Comparison of ENCODE assay signal across 25 mouse cellular contexts in genomic region chr9:123636771-123637170, GRCm38 (mm10). TPM values are rescaled to one million over a fixed set of nuclear protein-coding genes. Genes with fewer than 3 reads are reported as not detected.
A peak's percentile ranks its signal among the peaks of the same experiment; 100 is the strongest.
DNase-seq lines count a peak whose midpoint lies in the region; ATAC-seq and TF ChIP-seq lines count a peak whose summit lies in the region.
"Had no signal": no experiment of that assay in that cellular context is flagged by ENCODE, and none has a peak within 500 bp of the region (broad histone marks: within the 10 kb centered on the region; RNA-seq: fewer than 3 reads in every experiment).

No protein-coding gene starts in this region.

- no peak for TF ChIP-seq POLR2A in CH12.LX (IDR thresholded peaks at IDR 0.05; ENCODE audit: low read depth, low read length)

- no peak overlapping the region for H3K4me3 ChIP-seq in CH12.LX (replicated peaks in 1 of 3; ENCODE audit: low read depth in 2 of 3, low read length in 2 of 3, poor library complexity in 1 of 3)

- no peak overlapping the region for H3K9ac ChIP-seq in CH12.LX (ENCODE audit: insufficient read depth, low read depth)

- ATAC-seq in Patski = peak; percentile 28
- ATAC-seq in frontal cortex, adult (ENCODE audit: low TSS enrichment) = no peak
- ATAC-seq: activated CD4-positive, CD25-positive, alpha-beta regulatory T cell, adult 4 months; CD4-positive, CD25-positive, alpha-beta regulatory T cell, adult 4 months had no signal

- TF ChIP-seq EP300 in CH12.LX (IDR thresholded peaks at IDR 0.05; ENCODE audit: low read length) = no peak

- H3K4me1 ChIP-seq in CH12.LX (ENCODE audit: control insufficient read depth in 1 of 2, insufficient read depth in 2 of 2) = peaks cover 4 to 24% of the 10 kb centered on the region in 2 experiments

- dilution Hi-C loops in CH12.LX (cut with MboI; ENCODE audit: extremely low pct_ligation_motif_present, extremely low pct_unique_long_range_greater_than_20kb, low sequenced_read_pairs) = no loop called here

- in situ Hi-C loops in CH12.LX (cut with MboI; ENCODE audit: low pct_ligation_motif_present, low pct_unique_long_range_greater_than_20kb, low sequenced_read_pairs) (no loop called here), Patski (cut with MboI; ENCODE audit: low pct_unique_long_range_greater_than_20kb) (no loop called here)

- H3K4me2 ChIP-seq in CH12.LX (ENCODE audit: insufficient read depth, low read depth, poor library complexity, severe bottlenecking) = no peak overlapping the region

- DNase-seq in adrenal gland, adult 2 months = peak; percentile 27
- DNase-seq in adrenal gland, postnatal 14 days = no peak
- DNase-seq in adrenal gland, postnatal 10 days = peak; percentile 5
- no peak for DNase-seq in adrenal gland, postnatal 25 days
- no peak for DNase-seq in CH12.LX (ENCODE audit: extremely low read depth)
- no peak for DNase-seq in Patski (ENCODE audit: low read depth, low spot score)
- no peak for DNase-seq in heart, adult 8-10 months (ENCODE audit: low spot score)
- DNase-seq: adrenal gland, adult 8-10 months; adrenal gland, postnatal 36 days; B cell, adult 2 months; cerebellum, adult 11 months; cerebellum, adult 11-12 months; cerebellum, adult 18-20 months; cerebellum, adult 2 months; cerebellum, adult 8-10 months; cerebellum, adult 9-10 months; cerebellum, adult 9-11 months; cerebellum, postnatal 10 days had no signal

- no peaks in the 10 kb centered on the region for H3K36me3 ChIP-seq in CH12.LX (replicated peaks in 1 of 2; ENCODE audit: control insufficient read depth in 1 of 2, insufficient read depth in 1 of 2, low read length in 1 of 2)
- H3K36me3 ChIP-seq: G1E had no signal

- CTCF ChIA-PET in Patski (lab: Charles Lee) = no interaction called here

- no peak overlapping the region for H3K27ac ChIP-seq in CH12.LX (ENCODE audit: insufficient read depth, low read depth)

- no peaks in the 10 kb centered on the region for H3K27me3 ChIP-seq in CH12.LX (replicated peaks)
- H3K27me3 ChIP-seq in Patski = peaks cover 10% of the 10 kb centered on the region

- POLR2A ChIA-PET in Patski (lab: Charles Lee) = no interaction called here

- no peaks in the 10 kb centered on the region for H3K79me2 ChIP-seq in CH12.LX (replicated peaks; ENCODE audit: control insufficient read depth, extremely low read depth, insufficient read depth, poor library complexity, severe bottlenecking)

- H3K9me3 ChIP-seq in CH12.LX (replicated peaks; ENCODE audit: low read length) = no peaks in the 10 kb centered on the region
- H3K9me3 ChIP-seq: G1E had no signal

- TF ChIP-seq RAD21 in CH12.LX (IDR thresholded peaks at IDR 0.05; ENCODE audit: low read depth, low read length) = no peak

- TF ChIP-seq CTCF in CH12.LX (conservative IDR thresholded peaks at IDR 0.05 in 1 of 2, IDR thresholded peaks at IDR 0.05 in 1 of 2; ENCODE audit: low read depth in 2 of 2, low read length in 2 of 2) (no peak), Patski (IDR thresholded peaks at IDR 0.05) (no peak)

TF ChIP-seq in CH12.LX, 34 proteins besides CTCF, POLR2A, EP300 and RAD21:
- no peak for TF ChIP-seq ETS1 (conservative IDR thresholded peaks at IDR 0.05; ENCODE audit: low read depth, low read length)
- TF ChIP-seq SMC3 (IDR thresholded peaks at IDR 0.05; ENCODE audit: low read depth, low read length) = no peak
- 0 out of 2 replicates have a peak, but pooled peaks have one; percentile 52 for TF ChIP-seq ELF1 (IDR thresholded peaks at IDR 0.05; ENCODE audit: low read depth, low read length)

RNA-seq across cellular contexts. Expression of gene Slc6a20b, which starts 4.4 kb away (rescaled TPM):
- total RNA-seq in adrenal gland, adult 2 months (2021) = under 1 TPM in 1 of 2 experiments, not detected in 1; 0.10 TPM
- not detected in 2 replicates for polyA plus RNA-seq in adrenal gland, adult 2 months (2012; rRNA removed)
- total RNA-seq in adrenal gland, postnatal 14 days (2021) = not detected in 2 replicates
- under 1 TPM; 0.06 to 0.39 TPM for total RNA-seq in adrenal gland, postnatal 10 days (2021)
- total RNA-seq in adrenal gland, postnatal 25 days (2021) = not detected in 2 replicates
- 0.42 and 0.55 TPM in 2 replicates for total RNA-seq in CH12.LX (2012; rRNA removed)
- not detected in 2 replicates for total RNA-seq in CH12.LX (2014; rRNA removed)
- not detected in 2 replicates for polyA plus RNA-seq in CH12.LX (2012; ENCODE audit: insufficient read length, low read depth)
- polyA plus RNA-seq in Patski (2021) = 0.37 TPM
- total RNA-seq in heart, adult 8-10 months (2022) = not detected
- total RNA-seq: adrenal gland, adult 8-10 months; adrenal gland, postnatal 36 days had no signal

RNA-seq across cellular contexts. Expression of gene Ccr9, which starts 41.5 kb away (rescaled TPM):
- total RNA-seq in adrenal gland, adult 2 months (2021) = not detected
- polyA plus RNA-seq in adrenal gland, adult 2 months (2012; rRNA removed) = 0.04 and 0.20 TPM in 2 replicates
- 0.85 and 1.1 TPM in 2 replicates for total RNA-seq in adrenal gland, postnatal 14 days (2021)
- under 1 TPM; 0.33 to 0.57 TPM for total RNA-seq in adrenal gland, postnatal 10 days (2021)
- total RNA-seq in adrenal gland, postnatal 25 days (2021) = not detected in 2 replicates
- total RNA-seq in CH12.LX (2012; rRNA removed) (0.04 TPM in 2 replicates), CH12.LX (2014; rRNA removed) (not detected in 2 replicates)
- polyA plus RNA-seq in CH12.LX (2012; ENCODE audit: insufficient read length, low read depth) (0.09 and 0.10 TPM in 2 replicates), Patski (2021) (0.01 TPM)
- total RNA-seq in heart, adult 8-10 months (2022) = under 1 TPM in 1 of 4 experiments, not detected in 3; 0.23 TPM
- total RNA-seq: ES-E14, MEL had no signal
- polyA plus RNA-seq: G1E had no signal

RNA-seq across cellular contexts. Expression of gene Slc6a20a, which starts 41.9 kb away (rescaled TPM):
- under 1 TPM in 1 of 2 experiments, not detected in 1; 0.29 TPM for total RNA-seq in adrenal gland, adult 2 months (2021)
- 0.09 and 0.44 TPM in 2 replicates for polyA plus RNA-seq in adrenal gland, adult 2 months (2012; rRNA removed)
- 0.15 and 0.41 TPM in 2 replicates for total RNA-seq in adrenal gland, postnatal 14 days (2021)
- total RNA-seq in adrenal gland, postnatal 10 days (2021) = under 1 TPM; 0.39 to 0.51 TPM
- not detected in 2 replicates for total RNA-seq in adrenal gland, postnatal 25 days (2021)
- not detected in 2 replicates for total RNA-seq in CH12.LX (2012; rRNA removed)
- total RNA-seq in CH12.LX (2014; rRNA removed) = not detected in 2 replicates
- not detected in 2 replicates for polyA plus RNA-seq in CH12.LX (2012; ENCODE audit: insufficient read length, low read depth)
- not detected for polyA plus RNA-seq in Patski (2021)
- total RNA-seq in heart, adult 8-10 months (2022) = not detected
- total RNA-seq: MEL had no signal
- polyA plus RNA-seq: C2C12; CD4-positive, CD25-positive, alpha-beta regulatory T cell, adult 4 months; G1E had no signal

Comparison
In these comparisons a context has a peak if more than half of its experiments do, and no peak if none do; other contexts are left out.
1. DNase-seq: peak in adrenal gland, adult 2 months (single experiment) and adrenal gland, postnatal 10 days (single experiment); none in adrenal gland, postnatal 14 days (single experiment), adrenal gland, postnatal 25 days (single experiment), CH12.LX (single experiment), Patski (single experiment) and heart, adult 8-10 months (single experiment).